Mouse (Mus musculus) bone marrow macrophage, adult 2 months (primary cell): ENCODE data around the gene Prps2.

Source experiments
- CTCF ChIP-seq: IDR thresholded peaks from 2 replicates; pipeline ENCODE4 v1.5.1; 2012; ENCODE audit warnings: low read depth, mild to moderate bottlenecking, low read length, moderate library complexity
- POLR2A ChIP-seq: IDR thresholded peaks from 2 replicates; pipeline ENCODE4 v1.6.1; 2012; ENCODE audit warnings: mild to moderate bottlenecking, low read depth, low read length, borderline replicate concordance

DNA sequence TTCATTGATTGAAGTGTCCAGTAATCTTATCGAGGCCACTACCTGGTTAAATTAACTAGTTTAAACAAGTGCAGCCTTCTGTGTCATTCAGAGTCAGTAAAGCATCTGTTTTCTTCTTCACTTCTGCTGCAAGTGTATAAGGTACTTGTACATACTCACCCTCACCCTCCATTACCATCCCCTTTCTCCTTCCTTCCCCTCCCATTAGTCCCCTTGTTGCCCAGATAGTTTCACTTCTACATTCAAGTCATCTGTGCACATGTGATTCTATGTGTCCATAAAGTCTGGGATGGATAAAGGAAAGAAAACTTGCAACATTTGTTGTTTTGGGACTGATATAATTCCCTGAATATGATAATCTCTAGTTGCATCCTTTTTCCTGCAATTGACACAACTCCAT is 48.0 kb downstream of the Prps2 start:
- TF ChIP-seq CTCF (no peak), POLR2A (no peak)
